Mouse (Mus musculus) neural tube, embryonic 12.5 days (tissue): ENCODE data around the gene Lpin2. TPM values are rescaled to one million over a fixed set of nuclear protein-coding genes. Genes with fewer than 3 reads are reported as not detected.

Source experiments
- ATAC-seq: fragments of 200-750 bp; cut with Nextera tagmentation; 2 replicates; pipeline ENCODE4 v1.8.0; 2017; ENCODE audit warnings: low read depth, mild to moderate bottlenecking, moderate TSS enrichment, moderate library complexity; ENCODE audit not compliant: low FRiP score
- H3K27ac ChIP-seq: fragments of 300-500 bp; sonication (generic); 2 replicates; pipeline ENCODE4 v1.5.1; 2016
- H3K27me3 ChIP-seq: fragments of 300-500 bp; sonication (generic); replicated peaks from 2 replicates; pipeline ENCODE4 v1.6.1; 2016; ENCODE audit warnings: mild to moderate bottlenecking
- H3K36me3 ChIP-seq: fragments of 300-500 bp; sonication (generic); 2 replicates; pipeline ENCODE4 v1.6.1; 2016; ENCODE audit warnings: mild to moderate bottlenecking
- H3K4me1 ChIP-seq: fragments of 300-500 bp; sonication (generic); 2 replicates; pipeline ENCODE4 v1.6.1; 2016
- H3K4me2 ChIP-seq: fragments of 300-500 bp; sonication (generic); replicated peaks from 2 replicates; pipeline ENCODE4 v1.6.1; 2016; ENCODE audit warnings: mild to moderate bottlenecking
- H3K4me3 ChIP-seq: fragments of 300-500 bp; sonication (generic); 2 replicates; pipeline ENCODE4 v1.5.1; 2016
- H3K9ac ChIP-seq: fragments of 300-500 bp; sonication (generic); 2 replicates; pipeline ENCODE4 v1.6.1; 2016; ENCODE audit warnings: mild to moderate bottlenecking
- H3K9me3 ChIP-seq: fragments of 300-500 bp; sonication (generic); 2 replicates; pipeline ENCODE4 v1.6.1; 2016; ENCODE audit warnings: mild to moderate bottlenecking
- WGBS: fragments of 180-500 bp; shearing (Covaris S2); methylation state at CpG from one replicate; pipeline ENCODE4 v1.1.7; 2016; 5-methylcytosine and 5-hydroxymethylcytosine counted together
- polyA plus RNA-seq: library from polyadenylated mRNA; unstranded; fragments of >200 nt; fragmentation: Nextera tagmentation; extraction: Ambion mirVana; gene quantifications from 2 replicates; pipeline ENCODE4 v1.2.1, GENCODE M21; 2016

Gene Lpin2
- polyA plus RNA-seq, 1 experiment from 2014 or later = 36.2 TPM

DNA sequence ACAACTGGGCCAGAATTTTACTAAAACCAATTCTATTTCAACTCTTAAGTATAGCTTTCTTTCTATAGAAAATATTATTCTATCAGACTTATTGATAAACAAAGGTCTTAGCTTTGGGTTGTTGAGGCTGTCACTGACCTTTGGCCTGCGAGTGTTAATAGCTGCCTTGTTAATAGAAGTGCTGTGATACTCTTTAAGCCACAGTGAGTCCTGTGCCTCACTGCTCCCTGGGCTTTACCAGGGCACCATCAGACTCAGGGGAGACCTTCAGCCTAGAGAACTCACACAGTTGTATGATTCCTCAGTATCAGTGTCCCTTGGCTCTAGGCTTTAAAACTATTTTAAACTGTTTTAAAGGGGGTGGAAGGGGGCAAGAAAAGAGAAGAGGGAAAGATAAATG, 26.0 kb downstream of the Lpin2 start:
- WGBS = 90% methylated on average over 1 of the region's 1 CpGs
- no peak overlapping the region for H3K4me2 ChIP-seq
- ATAC-seq = no peak
- H3K27me3 ChIP-seq = no peaks in the 10 kb centered on the region
- H3K9ac ChIP-seq = no peak overlapping the region
- H3K9me3 ChIP-seq = no peaks in the 10 kb centered on the region
- no peak overlapping the region for H3K4me3 ChIP-seq
- 0 out of 2 replicates have a peak, but pooled peaks cover 5% of the 10 kb centered on the region for H3K4me1 ChIP-seq
- H3K27ac ChIP-seq = no peak overlapping the region
- H3K36me3 ChIP-seq = no peaks in the 10 kb centered on the region

DNA sequence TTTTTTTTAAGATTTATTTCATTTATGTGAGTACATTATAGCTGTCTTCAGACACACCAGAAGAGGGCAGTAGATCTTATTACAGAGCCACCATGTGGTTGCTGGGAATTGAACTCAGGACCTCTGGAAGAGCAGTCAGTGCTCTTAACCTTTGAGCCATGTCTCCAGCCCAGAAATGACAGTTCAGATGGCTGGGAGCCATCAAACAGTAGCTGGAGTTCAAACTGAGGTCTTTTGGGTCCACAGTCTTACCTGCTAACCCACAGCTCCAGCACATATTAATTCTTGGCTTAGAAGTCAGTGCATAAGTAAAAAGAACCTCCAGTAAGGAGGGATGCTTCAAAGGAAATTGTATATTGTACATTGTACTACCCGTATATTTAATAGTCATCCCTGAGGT, 26.6 kb downstream of the Lpin2 start:
- H3K4me3 ChIP-seq = no peak overlapping the region
- no peak overlapping the region for H3K9ac ChIP-seq
- H3K4me1 ChIP-seq = 0 out of 2 replicates have a peak, but pooled peaks cover 5% of the 10 kb centered on the region
- no peak overlapping the region for H3K27ac ChIP-seq
- no peaks in the 10 kb centered on the region for H3K9me3 ChIP-seq
- ATAC-seq = no peak
- WGBS = 88% methylated on average over 1 of the region's 1 CpGs
- no peaks in the 10 kb centered on the region for H3K36me3 ChIP-seq
- H3K4me2 ChIP-seq = no peak overlapping the region
- no peaks in the 10 kb centered on the region for H3K27me3 ChIP-seq

DNA sequence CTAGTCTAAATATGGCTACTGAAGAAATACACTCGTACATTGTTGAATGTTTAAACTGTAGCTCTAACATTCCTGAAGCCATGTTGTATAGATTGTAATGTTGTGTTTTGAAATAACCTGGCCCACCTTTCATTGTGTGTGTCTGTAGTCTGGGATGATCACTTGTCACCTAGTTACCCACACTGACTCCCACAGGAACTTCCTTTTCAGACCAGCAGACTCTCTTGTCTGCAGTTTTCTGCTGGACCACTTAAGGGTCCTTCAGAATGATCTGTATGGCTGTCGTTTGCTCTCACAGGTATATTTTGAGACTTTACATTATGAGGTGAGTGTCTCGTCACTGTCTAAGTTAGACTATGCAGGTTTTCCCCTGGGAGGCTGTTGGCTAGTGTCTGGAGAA, 27.6 kb downstream of the Lpin2 start:
- H3K36me3 ChIP-seq = no peaks in the 10 kb centered on the region
- H3K4me2 ChIP-seq = no peak overlapping the region
- no peaks in the 10 kb centered on the region for H3K27me3 ChIP-seq
- H3K9ac ChIP-seq = no peak overlapping the region
- H3K27ac ChIP-seq = no peak overlapping the region
- ATAC-seq = no peak
- no peaks in the 10 kb centered on the region for H3K9me3 ChIP-seq
- 94% methylated on average over 3 of the region's 3 CpGs for WGBS
- H3K4me1 ChIP-seq = 0 out of 2 replicates have a peak, but pooled peaks cover 5% of the 10 kb centered on the region
- H3K4me3 ChIP-seq = no peak overlapping the region

DNA sequence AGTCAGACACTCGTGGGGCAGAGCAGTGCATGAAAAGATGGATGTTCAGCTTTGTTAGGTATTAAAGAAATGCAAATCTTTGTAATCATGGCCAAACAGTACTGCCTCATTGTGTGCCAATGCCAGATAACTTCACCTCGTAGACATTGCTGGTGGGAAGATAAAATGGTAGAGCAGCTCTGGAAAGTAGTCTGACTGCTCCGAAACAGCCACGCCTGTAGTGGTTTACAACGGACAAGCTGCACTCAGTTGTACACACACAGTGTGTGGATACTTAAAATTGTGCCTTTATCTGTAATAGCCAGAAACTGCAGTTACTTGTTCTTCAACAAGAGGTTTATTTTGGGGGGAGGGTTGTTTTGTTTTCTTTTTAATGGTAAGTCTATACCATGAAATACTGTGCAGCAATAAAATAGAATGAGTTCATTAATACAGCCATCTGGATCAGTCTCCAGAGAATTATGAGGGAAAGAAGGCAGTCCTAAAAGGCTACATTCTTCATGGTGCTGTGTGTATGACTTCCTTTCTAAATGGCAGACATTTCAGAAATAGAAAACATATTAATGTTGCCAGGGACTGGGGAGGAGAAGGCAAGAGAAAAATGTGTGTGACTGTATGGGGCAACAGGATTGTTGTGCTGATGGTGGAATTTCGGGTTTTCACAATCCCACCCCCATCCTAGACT, 29.7 kb downstream of the Lpin2 start:
- Histone ChIP-seq H3K9me3 (no peaks in the 10 kb centered on the region), H3K4me2 (no peak overlapping the region), H3K4me1 (0 out of 2 replicates have a peak, but pooled peaks cover 5% of the 10 kb centered on the region), H3K27me3 (no peaks in the 10 kb centered on the region), H3K4me3 (no peak overlapping the region), H3K9ac (no peak overlapping the region), H3K36me3 (peaks cover under 1% of the 10 kb centered on the region), H3K27ac (no peak overlapping the region)
- 0 out of 2 replicates have a peak, but pooled peaks have one; percentile 7 for ATAC-seq
- 69% methylated on average over 6 of the region's 6 CpGs for WGBS

DNA sequence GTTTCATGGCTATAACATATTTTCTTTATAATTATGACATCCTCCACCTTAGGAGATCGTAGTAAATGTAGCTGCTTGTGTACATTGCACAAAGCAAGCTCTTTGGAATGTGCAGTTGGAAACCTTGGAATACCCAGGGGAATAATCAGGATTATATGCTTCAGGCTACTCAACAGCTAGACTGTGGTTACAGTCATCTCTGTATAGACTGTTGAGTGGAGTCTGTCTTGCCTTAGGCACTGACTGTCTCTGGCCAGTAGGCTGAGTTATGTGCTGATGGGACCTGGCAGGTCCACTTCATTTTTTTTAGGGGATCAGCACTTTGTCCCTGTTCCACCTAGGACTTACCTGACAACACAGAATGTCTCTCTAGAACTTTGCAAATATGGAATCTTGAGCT, 31.3 kb downstream of the Lpin2 start:
- no peak overlapping the region for H3K9ac ChIP-seq
- no peaks in the 10 kb centered on the region for H3K9me3 ChIP-seq
- no peak overlapping the region for H3K4me2 ChIP-seq
- no peak overlapping the region for H3K27ac ChIP-seq
- 84% methylated on average over 1 of the region's 1 CpGs for WGBS
- 0 out of 2 replicates have a peak, but pooled peaks cover 5% of the 10 kb centered on the region for H3K4me1 ChIP-seq
- peaks cover 10% of the 10 kb centered on the region for H3K36me3 ChIP-seq
- H3K27me3 ChIP-seq = no peaks in the 10 kb centered on the region
- no peak overlapping the region for H3K4me3 ChIP-seq
- no peak for ATAC-seq

DNA sequence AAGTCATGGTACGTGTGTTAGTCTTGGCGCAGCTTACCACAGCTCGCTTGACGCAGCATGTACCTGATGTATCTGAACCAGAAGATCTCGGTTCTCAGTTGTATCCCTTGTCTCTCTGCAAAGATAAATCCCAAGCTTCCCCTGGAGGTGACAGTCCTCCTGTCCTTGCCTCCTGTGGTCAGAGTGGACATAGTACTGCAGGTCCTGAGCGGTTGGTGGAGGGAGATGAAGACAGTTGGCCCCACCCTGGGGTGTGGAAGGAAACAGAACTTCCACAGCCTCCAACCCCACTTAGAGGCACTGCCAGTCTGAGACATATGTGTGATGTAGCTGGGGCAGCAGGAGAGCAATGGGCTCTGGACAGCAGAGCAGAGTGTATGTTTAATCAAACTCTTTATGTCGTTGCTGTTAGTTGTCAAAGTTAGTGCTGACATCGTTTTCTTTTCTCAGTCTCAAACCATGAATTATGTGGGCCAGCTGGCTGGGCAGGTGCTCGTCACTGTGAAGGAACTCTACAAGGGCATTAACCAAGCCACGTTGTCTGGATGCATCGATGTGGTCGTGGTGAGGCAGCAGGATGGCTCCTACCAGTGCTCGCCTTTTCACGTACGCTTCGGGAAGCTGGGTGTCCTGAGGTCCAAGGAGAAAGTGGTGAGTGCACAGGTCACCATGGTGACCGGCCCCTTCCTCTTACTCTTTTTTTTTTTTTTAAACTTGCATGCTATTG, 32.3 kb downstream of the Lpin2 start:
- Histone ChIP-seq H3K27me3 (no peaks in the 10 kb centered on the region), H3K9me3 (no peaks in the 10 kb centered on the region), H3K4me3 (no peak overlapping the region), H3K27ac (no peak overlapping the region), H3K4me2 (no peak overlapping the region), H3K9ac (no peak overlapping the region), H3K36me3 (peaks cover 10% of the 10 kb centered on the region), H3K4me1 (0 out of 2 replicates have a peak, but pooled peaks cover 5% of the 10 kb centered on the region)
- WGBS = 84% methylated on average over 17 of the region's 17 CpGs
- no peak for ATAC-seq

DNA sequence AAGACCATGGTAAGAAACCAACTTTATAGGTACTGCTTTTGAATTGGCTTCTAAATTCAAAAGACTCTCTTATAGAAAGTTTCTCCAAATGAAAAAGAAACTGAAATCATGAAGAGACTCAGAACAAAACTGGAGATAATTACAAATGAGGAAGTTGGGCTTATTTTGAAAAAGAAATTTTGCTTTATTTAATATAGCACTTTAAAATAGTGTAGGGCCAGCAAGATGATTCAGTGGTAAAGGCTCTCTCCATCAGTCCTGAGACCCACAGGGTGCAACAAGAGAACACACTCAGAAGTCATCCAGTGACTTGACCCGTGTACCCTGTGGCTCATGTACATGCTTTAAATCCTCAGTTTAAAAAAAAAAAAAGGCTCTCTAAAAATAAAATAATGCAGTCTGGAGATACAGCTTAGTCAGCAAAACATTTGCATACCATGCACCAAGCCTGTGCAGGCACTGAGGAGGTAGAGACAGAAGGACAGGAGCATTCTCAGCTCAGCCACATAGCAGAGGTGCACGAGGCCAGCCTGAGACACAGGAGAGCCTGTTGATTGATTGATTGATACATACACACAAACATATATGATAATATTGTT, 33.0 kb downstream of the Lpin2 start:
- ATAC-seq = no peak
- Histone ChIP-seq H3K27ac (no peak overlapping the region), H3K4me3 (no peak overlapping the region), H3K4me2 (no peak overlapping the region), H3K27me3 (no peaks in the 10 kb centered on the region), H3K4me1 (0 out of 2 replicates have a peak, but pooled peaks cover 5% of the 10 kb centered on the region), H3K9ac (no peak overlapping the region), H3K9me3 (no peaks in the 10 kb centered on the region), H3K36me3 (peaks cover 10% of the 10 kb centered on the region)
- 77% methylated on average over 2 of the region's 2 CpGs for WGBS

DNA sequence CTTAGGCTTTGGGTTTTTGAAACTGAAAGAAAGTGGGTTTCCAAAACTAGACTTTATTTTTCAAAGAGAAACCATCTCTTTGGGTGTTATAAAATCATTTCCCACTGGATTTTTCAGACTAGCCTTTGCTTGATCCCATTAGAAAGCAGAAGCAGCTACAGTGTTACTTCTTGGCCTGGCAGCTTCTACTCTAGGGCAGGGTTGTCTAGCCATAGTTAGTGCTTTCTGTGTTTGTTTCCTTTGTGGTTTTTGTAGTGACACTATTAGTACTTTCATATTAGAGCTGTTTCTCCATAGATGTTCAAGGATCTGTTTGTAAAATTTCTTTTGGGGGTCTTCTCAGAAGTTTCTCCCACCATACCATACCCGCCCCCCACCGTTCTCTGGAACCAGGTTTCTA, 33.9 kb downstream of the Lpin2 start:
- no peak overlapping the region for H3K4me2 ChIP-seq
- H3K4me1 ChIP-seq = 0 out of 2 replicates have a peak, but pooled peaks cover 5% of the 10 kb centered on the region
- no peak overlapping the region for H3K27ac ChIP-seq
- ATAC-seq = no peak
- no peak overlapping the region for H3K9ac ChIP-seq
- no peak overlapping the region for H3K4me3 ChIP-seq
- H3K27me3 ChIP-seq = no peaks in the 10 kb centered on the region
- no peaks in the 10 kb centered on the region for H3K9me3 ChIP-seq
- peaks cover 10% of the 10 kb centered on the region for H3K36me3 ChIP-seq
- WGBS = 90% methylated on average over 2 of the region's 2 CpGs

DNA sequence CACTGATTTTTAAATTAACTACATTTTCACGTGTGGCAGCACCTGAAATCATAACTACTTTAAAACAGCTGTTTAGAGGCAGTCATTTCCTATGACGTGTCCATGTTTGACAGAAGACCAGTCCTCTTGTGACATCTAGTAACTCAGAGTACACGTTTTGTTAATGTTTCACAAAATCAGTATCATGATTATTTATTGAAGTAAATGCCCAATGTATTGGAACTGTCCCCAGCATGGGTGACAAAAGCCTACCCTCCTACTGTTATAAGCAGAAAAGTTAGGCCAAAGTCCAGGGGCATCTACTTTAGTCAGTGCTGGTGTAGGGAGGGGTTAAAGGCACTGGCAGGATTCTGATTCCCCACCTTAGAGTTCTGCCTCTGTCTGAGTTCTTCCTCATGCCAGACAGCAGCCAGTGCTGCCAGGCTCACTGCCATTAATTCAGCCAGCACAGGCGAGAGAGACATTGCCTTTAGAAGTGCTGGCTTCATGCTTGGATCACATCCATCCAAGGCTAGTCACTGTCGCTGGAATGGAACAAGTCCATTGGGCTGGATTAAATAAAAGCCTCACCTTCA, 34.8 kb downstream of the Lpin2 start:
- Histone ChIP-seq H3K4me2 (no peak overlapping the region), H3K9ac (no peak overlapping the region), H3K36me3 (peaks cover 10% of the 10 kb centered on the region), H3K9me3 (no peaks in the 10 kb centered on the region), H3K4me3 (no peak overlapping the region), H3K4me1 (no peaks in the 10 kb centered on the region), H3K27ac (no peak overlapping the region), H3K27me3 (no peaks in the 10 kb centered on the region)
- WGBS = 93% methylated on average over 5 of the region's 5 CpGs
- no peak for ATAC-seq

DNA sequence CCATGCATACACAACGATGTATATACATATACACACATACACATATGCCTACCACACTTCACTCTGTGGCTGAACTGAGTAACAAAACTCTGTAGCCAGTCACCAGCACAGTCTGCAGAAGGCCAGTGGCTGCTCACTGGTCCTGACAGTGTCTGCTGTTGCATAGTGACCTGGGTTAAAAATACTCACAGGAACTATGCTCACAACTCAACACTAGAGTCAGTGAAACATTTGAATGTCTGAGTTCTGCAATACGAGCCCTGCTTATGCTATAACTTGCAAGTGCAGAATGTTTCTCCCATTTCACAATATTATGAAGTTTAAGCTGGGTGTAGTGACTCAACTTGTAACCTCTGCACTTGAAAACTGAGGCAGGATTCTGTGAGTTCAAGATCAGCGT, 39.0 kb downstream of the Lpin2 start:
- H3K27ac ChIP-seq = no peak overlapping the region
- WGBS = 92% methylated on average over 3 of the region's 3 CpGs
- no peaks in the 10 kb centered on the region for H3K4me1 ChIP-seq
- no peak overlapping the region for H3K4me2 ChIP-seq
- no peak overlapping the region for H3K9ac ChIP-seq
- peaks cover 10% of the 10 kb centered on the region for H3K36me3 ChIP-seq
- H3K9me3 ChIP-seq = no peaks in the 10 kb centered on the region
- ATAC-seq = no peak
- no peak overlapping the region for H3K4me3 ChIP-seq
- H3K27me3 ChIP-seq = no peaks in the 10 kb centered on the region

DNA sequence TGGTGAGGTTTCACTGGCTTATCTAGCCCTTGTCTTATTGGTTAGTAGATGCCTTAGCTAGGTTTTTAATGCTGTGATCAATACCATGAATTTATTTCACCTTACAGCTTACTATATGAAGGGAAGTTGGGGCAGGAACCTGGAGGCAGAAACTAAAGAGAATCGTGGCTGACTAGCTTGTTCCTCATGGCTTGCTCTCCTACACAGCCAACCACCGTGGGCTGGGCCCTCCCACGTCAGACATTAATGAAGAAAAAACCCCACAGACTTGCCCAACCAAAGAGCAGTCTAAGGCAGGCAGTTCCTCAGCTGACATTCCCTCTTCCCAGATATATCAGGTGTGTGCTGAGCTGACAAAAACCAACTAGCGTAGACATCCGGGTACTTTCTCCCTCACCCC, 41.3 kb downstream of the Lpin2 start:
- no peak for ATAC-seq
- 90% methylated on average over 5 of the region's 5 CpGs for WGBS
- H3K9ac ChIP-seq = no peak overlapping the region
- no peaks in the 10 kb centered on the region for H3K36me3 ChIP-seq
- H3K27me3 ChIP-seq = no peaks in the 10 kb centered on the region
- no peak overlapping the region for H3K4me3 ChIP-seq
- no peaks in the 10 kb centered on the region for H3K4me1 ChIP-seq
- no peak overlapping the region for H3K27ac ChIP-seq
- H3K4me2 ChIP-seq = no peak overlapping the region
- no peaks in the 10 kb centered on the region for H3K9me3 ChIP-seq

DNA sequence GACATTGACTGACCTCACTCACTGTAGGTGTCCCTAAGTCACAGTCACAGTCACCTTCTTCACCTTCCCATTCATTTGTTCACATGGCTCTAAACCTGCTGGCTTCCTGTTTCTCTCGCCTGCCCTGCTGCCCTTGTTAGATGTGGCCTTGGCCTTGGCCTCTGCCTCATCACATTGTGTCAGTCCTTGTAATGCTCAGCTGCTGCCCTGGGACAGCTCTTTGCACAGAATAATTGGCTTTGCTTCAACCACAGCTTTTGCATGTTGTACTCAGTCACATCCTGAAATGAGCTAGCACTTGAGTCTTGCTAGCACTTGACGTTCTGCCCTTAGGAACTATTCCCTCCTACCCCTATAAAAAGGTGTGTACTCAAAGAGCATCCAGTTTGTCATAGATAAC, 42.2 kb downstream of the Lpin2 start:
- H3K4me3 ChIP-seq = no peak overlapping the region
- no peaks in the 10 kb centered on the region for H3K4me1 ChIP-seq
- WGBS = 79% methylated on average over 2 of the region's 2 CpGs
- no peak for ATAC-seq
- no peak overlapping the region for H3K9ac ChIP-seq
- no peak overlapping the region for H3K4me2 ChIP-seq
- H3K36me3 ChIP-seq = no peaks in the 10 kb centered on the region
- no peaks in the 10 kb centered on the region for H3K27me3 ChIP-seq
- no peak overlapping the region for H3K27ac ChIP-seq
- no peaks in the 10 kb centered on the region for H3K9me3 ChIP-seq
